Mouse (Mus musculus) kidney, adult 2 months (tissue): ENCODE data around the gene Sox5. TPM values are rescaled to one million over a fixed set of nuclear protein-coding genes. Genes with fewer than 3 reads are reported as not detected.

Experiments
- DNase-seq: peaks from one replicate; pipeline ENCODE4 v3.0.0; 2021
- H3K27ac ChIP-seq: fragments of 200-500 bp; 2 replicates; pipeline ENCODE4 v1.5.1; 2012; ENCODE audit warnings: low read depth, low read length, control low read depth, inconsistent platforms; ENCODE audit not compliant: insufficient read depth
- H3K27me3 ChIP-seq: fragments of 200-500 bp; replicated peaks from 2 replicates; pipeline ENCODE4 v1.6.1; 2012; ENCODE audit warnings: mild to moderate bottlenecking, moderate library complexity, low read length, inconsistent platforms; ENCODE audit not compliant: control insufficient read depth, insufficient read depth
- H3K36me3 ChIP-seq: fragments of 200-500 bp; 2 replicates; pipeline ENCODE4 v1.6.1; 2012; ENCODE audit warnings: mild to moderate bottlenecking, moderate library complexity, low read length, inconsistent platforms; ENCODE audit not compliant: control insufficient read depth, insufficient read depth
- H3K4me1 ChIP-seq: fragments of 200-500 bp; 2 replicates; pipeline ENCODE4 v1.6.1; 2011; ENCODE audit warnings: low read length; ENCODE audit not compliant: control insufficient read depth, insufficient read depth
- H3K4me3 ChIP-seq: fragments of 200-500 bp; 2 replicates; pipeline ENCODE4 v1.5.1; 2011; ENCODE audit warnings: mild to moderate bottlenecking, low read depth, low read length, control low read depth; ENCODE audit not compliant: insufficient read depth
- CTCF ChIP-seq: fragments of 200-500 bp; conservative IDR thresholded peaks from 2 replicates; pipeline ENCODE4 v1.5.1; 2011; ENCODE audit warnings: low read depth, mild to moderate bottlenecking, control low read depth, low read length, moderate library complexity, mixed read lengths; ENCODE audit not compliant: insufficient read depth, insufficient read length
- POLR2A ChIP-seq: fragments of 200-500 bp; IDR thresholded peaks from one replicate; pipeline ENCODE4 v1.6.1; 2011; ENCODE audit warnings: low read depth, low read length, control low read depth
- WGBS: fragments of 180-500 bp; shearing (Covaris S2); methylation state at CpG from one replicate; pipeline ENCODE4 v1.1.7; 2018; 5-methylcytosine and 5-hydroxymethylcytosine counted together
- polyA plus RNA-seq: library from polyadenylated mRNA; depleted of rRNA; stranded (reverse); fragments of >200 nt; gene quantifications from 2 replicates; pipeline ENCODE4 v1.2.3, GENCODE M21; 2012

Sox5 gene
- polyA plus RNA-seq, 1 experiment, result 2.9 TPM

- 93% methylated on average over 8 of the region's 8 CpGs for WGBS
- Histone ChIP-seq H3K27me3 (no peaks in the 10 kb centered on the region), H3K36me3 (no peaks in the 10 kb centered on the region), H3K27ac (no peak overlapping the region), H3K4me1 (no peaks in the 10 kb centered on the region), H3K4me3 (no peak overlapping the region)
- no peak for DNase-seq
- TF ChIP-seq CTCF (no peak), POLR2A (no peak)
Observed at GRCm38 (mm10) chr6:144545549-144545948, 236.2 kb downstream of the Sox5 start.

GRCm38 (mm10) chr6:144541316-144541715, 240.5 kb downstream of the Sox5 start:
- TF ChIP-seq CTCF (no peak), POLR2A (no peak)
- WGBS, result 94% methylated on average over 9 of the region's 9 CpGs
- DNase-seq, result no peak

GRCm38 (mm10) chr6:144539439-144540192, 242.2 kb downstream of the Sox5 start:
- Histone ChIP-seq H3K4me1 (no peaks in the 10 kb centered on the region), H3K4me3 (no peak overlapping the region), H3K27ac (no peak overlapping the region), H3K27me3 (no peaks in the 10 kb centered on the region), H3K36me3 (no peaks in the 10 kb centered on the region)
- no peak for TF ChIP-seq CTCF
- no peak for TF ChIP-seq POLR2A
- 84% methylated on average over 18 of the region's 18 CpGs for WGBS
- no peak for DNase-seq

More at GRCm38 (mm10) chr6:144541316-144541715, 240.5 kb downstream of the Sox5 start:
- no peak overlapping the region for H3K4me3 ChIP-seq
- H3K4me1 ChIP-seq, result no peaks in the 10 kb centered on the region
- no peaks in the 10 kb centered on the region for H3K36me3 ChIP-seq
- H3K27ac ChIP-seq, result no peak overlapping the region
- no peaks in the 10 kb centered on the region for H3K27me3 ChIP-seq

- no peak overlapping the region for H3K4me3 ChIP-seq
- H3K27me3 ChIP-seq, result no peaks in the 10 kb centered on the region
- no peaks in the 10 kb centered on the region for H3K4me1 ChIP-seq
- H3K27ac ChIP-seq, result no peak overlapping the region
- TF ChIP-seq CTCF, result no peak
- TF ChIP-seq POLR2A, result no peak
- H3K36me3 ChIP-seq, result no peaks in the 10 kb centered on the region
- no peak for DNase-seq
- 64% methylated on average over 11 of the region's 11 CpGs for WGBS
Observed at GRCm38 (mm10) chr6:144523479-144523878, 258.3 kb downstream of the Sox5 start.

GRCm38 (mm10) chr6:144518811-144519210, 263.0 kb downstream of the Sox5 start:
- no peak overlapping the region for H3K27ac ChIP-seq
- DNase-seq, result no peak
- WGBS, result 86% methylated on average over 2 of the region's 2 CpGs
- H3K27me3 ChIP-seq, result no peaks in the 10 kb centered on the region
- TF ChIP-seq CTCF (no peak), POLR2A (no peak)
- H3K36me3 ChIP-seq, result no peaks in the 10 kb centered on the region
- no peak overlapping the region for H3K4me3 ChIP-seq
- H3K4me1 ChIP-seq, result no peaks in the 10 kb centered on the region

GRCm38 (mm10) chr6:144515905-144516304, 265.9 kb downstream of the Sox5 start:
- Histone ChIP-seq H3K4me1 (no peaks in the 10 kb centered on the region), H3K27me3 (no peaks in the 10 kb centered on the region), H3K36me3 (no peaks in the 10 kb centered on the region), H3K27ac (no peak overlapping the region), H3K4me3 (no peak overlapping the region)
- TF ChIP-seq CTCF (no peak), POLR2A (no peak)
- WGBS, result 92% methylated on average over 8 of the region's 8 CpGs
- no peak for DNase-seq

- DNase-seq, result peak; percentile 52
- no peak overlapping the region for H3K27ac ChIP-seq
- no peaks in the 10 kb centered on the region for H3K4me1 ChIP-seq
- TF ChIP-seq CTCF (no peak), POLR2A (no peak)
- no peaks in the 10 kb centered on the region for H3K36me3 ChIP-seq
- no peak overlapping the region for H3K4me3 ChIP-seq
- no peaks in the 10 kb centered on the region for H3K27me3 ChIP-seq
- WGBS, result 57% methylated on average over 8 of the region's 8 CpGs
Observed at GRCm38 (mm10) chr6:144513761-144514160, 268.0 kb downstream of the Sox5 start.

DNA sequence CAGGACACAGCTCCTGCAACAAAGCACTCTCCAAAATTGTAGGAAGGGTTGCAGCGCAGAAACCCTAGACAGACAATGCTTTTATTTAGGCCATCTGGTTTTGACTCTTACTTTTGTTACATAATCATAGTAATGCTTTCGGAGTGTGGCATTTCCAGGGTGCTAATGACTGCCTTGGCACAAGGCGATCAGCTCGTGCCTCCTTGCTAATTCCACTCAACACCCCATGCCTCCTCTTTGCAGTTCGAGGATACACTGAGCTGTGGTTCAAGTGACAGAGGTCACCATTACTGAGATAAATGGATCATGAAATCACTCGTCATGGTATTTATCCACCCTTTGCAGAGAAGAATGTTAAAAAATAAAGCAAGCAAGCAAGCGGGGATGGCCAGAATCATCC, 269.9 kb downstream of the Sox5 start:
- no peak overlapping the region for H3K27ac ChIP-seq
- TF ChIP-seq POLR2A (no peak), CTCF (no peak)

More for the DNA sequence above, 269.9 kb downstream of the Sox5 start:
- DNase-seq, result no peak
- Histone ChIP-seq H3K36me3 (no peaks in the 10 kb centered on the region), H3K4me3 (no peak overlapping the region), H3K27me3 (no peaks in the 10 kb centered on the region), H3K4me1 (no peaks in the 10 kb centered on the region)
- WGBS, result 80% methylated on average over 7 of the region's 7 CpGs
